Comparison of ENCODE assay signal across 24 mouse cellular contexts in the genomic region with DNA sequence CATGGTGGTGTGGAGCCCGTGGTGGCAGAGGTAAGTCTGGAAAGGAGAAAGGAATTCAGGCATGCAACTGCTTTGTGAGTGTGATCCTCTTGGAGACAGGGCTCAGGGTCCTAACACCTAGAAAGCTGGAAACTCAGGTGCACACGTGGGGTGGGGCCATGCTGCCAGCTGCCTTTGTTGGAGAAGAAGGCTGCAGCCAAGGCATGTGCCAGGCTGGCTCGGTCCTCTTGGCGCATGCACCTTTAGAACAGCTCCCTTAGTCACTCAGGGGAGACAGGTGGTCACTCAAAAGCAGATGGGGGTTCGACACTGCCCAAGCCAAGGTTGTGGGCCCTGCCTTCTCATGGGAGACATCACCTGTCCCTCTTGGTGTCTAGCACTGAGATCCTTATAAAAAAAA.
DNase-seq lines count a peak whose midpoint lies in the region; ATAC-seq and TF ChIP-seq lines count a peak whose summit lies in the region.
"Had no signal": no experiment of that assay in that cellular context is flagged by ENCODE, and none has a peak within 500 bp of the region (broad histone marks: within the 10 kb centered on the region; RNA-seq: fewer than 3 reads in every experiment).

No protein-coding gene starts in this region.

- no peak for ATAC-seq in neural tube, embryonic 14.5 days (ENCODE audit: low read depth)
- ATAC-seq: forebrain, embryonic 13.5 days; inflammation-experienced regulatory T-cells, adult 6 months had no signal

- no peak overlapping the region for H3K9ac ChIP-seq in neural tube, embryonic 14.5 days (replicated peaks; ENCODE audit: low read depth, low read length)
- H3K9ac ChIP-seq: forebrain, embryonic 13.5 days; heart, embryonic 13.5 days; kidney, embryonic 15.5 days; liver, embryonic 14.5 days had no signal

- H3K27ac ChIP-seq in left cerebral cortex, adult 2 months = peak overlapping the region; percentile 78
- peak overlapping the region; percentile 7; the same call in 1 of the 2 replicates for H3K27ac ChIP-seq in neural tube, embryonic 14.5 days (ENCODE audit: low read depth, low read length)
- H3K27ac ChIP-seq: forebrain, embryonic 13.5 days; heart, embryonic 13.5 days; kidney, embryonic 15.5 days; liver, embryonic 14.5 days had no signal

- H3K4me1 ChIP-seq in neural tube, embryonic 14.5 days (ENCODE audit: control insufficient read depth, insufficient read depth, low read length) = 0 out of 2 replicates have a peak, but pooled peaks cover 7% of the 10 kb centered on the region
- H3K4me1 ChIP-seq: heart, embryonic 13.5 days; kidney, embryonic 15.5 days had no signal

- intact Hi-C loops in left cerebral cortex, adult 2 months (cut with DNase I) = no loop called here
- intact Hi-C loops in left cerebral cortex, postnatal 10 days (cut with DNase I) = no loop called here

- no peak overlapping the region for H3K4me2 ChIP-seq in neural tube, embryonic 14.5 days (ENCODE audit: low read depth, low read length)
- H3K4me2 ChIP-seq: forebrain, embryonic 13.5 days; heart, embryonic 13.5 days; kidney, embryonic 15.5 days had no signal

- H3K36me3 ChIP-seq in neural tube, embryonic 14.5 days (ENCODE audit: control insufficient read depth, insufficient read depth, low read length) = no peaks in the 10 kb centered on the region
- H3K36me3 ChIP-seq: heart, embryonic 13.5 days; kidney, embryonic 15.5 days had no signal

- DNase-seq in cerebellum, postnatal 14 days = peak; percentile 60 to 67
- DNase-seq in cerebellum, adult 8-10 months = no peak
- DNase-seq in left cerebral cortex, adult 2 months (ENCODE audit: extremely low spot score in 1 of 2, low spot score in 2 of 2) = no peak
- no peak for DNase-seq in left cerebral cortex, postnatal 10 days (ENCODE audit: extremely low spot score in 1 of 2, low spot score in 2 of 2)
- DNase-seq in cerebellum, postnatal 25 days = peak; percentile 61 to 66
- DNase-seq in urinary bladder, postnatal 25 days (ENCODE audit: low spot score) = no peak
- DNase-seq: adrenal gland, postnatal 36 days; B cell, adult 2 months; gastrocnemius, postnatal 10 days; heart, postnatal 10 days; kidney, adult 11 months; kidney, postnatal 25 days; layer of hippocampus, postnatal 36 days; liver; lung, adult 2 months; lung, postnatal 14 days; thymus, adult 2 months; thymus, postnatal 36 days had no signal

- no peak for TF ChIP-seq CTCF in left cerebral cortex, adult 2 months (IDR thresholded peaks at IDR 0.05)

- H3K27me3 ChIP-seq in neural tube, embryonic 14.5 days (ENCODE audit: control insufficient read depth, insufficient read depth, low read length) = no peaks in the 10 kb centered on the region
- H3K27me3 ChIP-seq: forebrain, embryonic 13.5 days; kidney, embryonic 15.5 days had no signal

- no peaks in the 10 kb centered on the region for H3K9me3 ChIP-seq in neural tube, embryonic 14.5 days (ENCODE audit: control insufficient read depth, low read length)
- H3K9me3 ChIP-seq: kidney, embryonic 15.5 days had no signal

- no peak overlapping the region for H3K4me3 ChIP-seq in left cerebral cortex, adult 2 months
- H3K4me3 ChIP-seq in neural tube, embryonic 14.5 days (ENCODE audit: low read depth, low read length) = no peak overlapping the region
- H3K4me3 ChIP-seq: forebrain, embryonic 13.5 days; heart, embryonic 13.5 days; kidney, embryonic 15.5 days had no signal

- 84% methylated on average over 5 of the region's 5 CpGs for WGBS in neural tube, embryonic 14.5 days

Comparison
In these comparisons a context has a peak if more than half of its experiments do, and no peak if none do; other contexts are left out.
1. DNase-seq: peak in cerebellum, postnatal 14 days (2 of 2) and cerebellum, postnatal 25 days (2 of 2); none in cerebellum, adult 8-10 months (single experiment), left cerebral cortex, adult 2 months (0 of 2), left cerebral cortex, postnatal 10 days (0 of 2) and urinary bladder, postnatal 25 days (single experiment).